Mouse (Mus musculus) v-Abl transformed pro-B cells (cell line): ENCODE results near the gene Hypk.
"Not testable (repeated sequence)": the region's sequence is repeated elsewhere in the genome, so short reads cannot be mapped to it uniquely, and the experiment has no call there.

Experiments used
- in situ Hi-C, 2 experiments: fragments of 400-800 bp; cut with MboI; formaldehyde crosslinking; loops; one replicate each; pipeline ENCODE4 v1.15.1; 2025; ENCODE audit not compliant: unreplicated experiment in 2 of 2

Hypk gene

DNA sequence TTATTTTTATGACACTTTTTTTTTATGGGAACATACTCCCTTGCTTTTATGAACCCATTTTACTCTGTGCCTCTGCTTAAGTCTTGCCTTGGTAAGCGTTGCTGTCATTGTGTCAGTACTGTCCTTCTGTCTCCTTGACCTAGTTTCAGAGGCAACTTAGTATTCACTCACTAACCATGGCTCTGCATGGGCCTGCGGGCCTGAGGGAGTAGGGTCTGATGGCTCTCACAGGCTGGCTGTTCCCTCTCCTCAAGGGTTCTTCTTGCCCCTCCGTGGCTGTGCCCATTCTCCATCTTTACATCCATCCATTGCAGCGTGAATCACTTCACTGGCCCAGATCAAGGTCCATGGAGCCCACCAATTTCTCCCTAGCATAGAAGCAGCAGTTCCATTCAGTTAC lies 6.6 kb upstream of the Hypk start:
- in situ Hi-C loops: loop anchor here in 1 of 2 experiments (5.0 kb wide), 1 partner anchor 34 kb away; the partner anchor contains the start of genes Catsper2 and Pdia3

GRCm38 (mm10) chr2:121447006-121447405 lies 6.1 kb upstream of the Hypk start:
- in situ Hi-C loops: loop anchor here in 1 of 2 experiments (5.0 kb wide), 1 partner anchor 35 kb away; the partner anchor contains the start of genes Catsper2 and Pdia3

DNA sequence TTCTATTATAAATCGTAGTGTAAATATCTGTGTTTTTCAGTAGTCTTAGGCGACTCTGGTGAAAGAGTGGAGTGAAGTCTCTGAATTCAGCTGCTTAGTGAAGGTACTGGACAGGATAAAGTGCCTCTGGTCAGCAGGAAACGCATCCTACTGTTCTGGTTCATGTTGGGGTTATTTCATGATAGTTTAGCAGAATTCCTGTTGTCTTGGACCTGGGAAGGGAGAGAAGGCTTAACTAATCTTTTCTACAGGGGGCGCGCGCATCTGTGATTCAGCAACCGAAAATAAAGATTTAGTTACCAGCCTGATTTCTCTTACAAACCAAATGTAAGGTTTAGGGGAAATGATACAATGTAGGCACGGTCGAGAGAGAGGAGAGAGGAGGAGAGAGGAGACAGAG lies 5.0 kb upstream of the Hypk start:
- in situ Hi-C loops: loop anchor here in 1 of 2 experiments (5.0 kb wide), 1 partner anchor 36 kb away; the partner anchor contains the start of genes Catsper2 and Pdia3

- in situ Hi-C loops: loop anchor here in 1 of 2 experiments (5.0 kb wide), 1 partner anchor 37 kb away; the partner anchor contains the start of genes Catsper2 and Pdia3
Measured at GRCm38 (mm10) chr2:121448739-121449535, 4.2 kb upstream of the Hypk start, which contains the start of gene Serf2. Serf2 (plus strand) TSS chr2:121449195.

DNA sequence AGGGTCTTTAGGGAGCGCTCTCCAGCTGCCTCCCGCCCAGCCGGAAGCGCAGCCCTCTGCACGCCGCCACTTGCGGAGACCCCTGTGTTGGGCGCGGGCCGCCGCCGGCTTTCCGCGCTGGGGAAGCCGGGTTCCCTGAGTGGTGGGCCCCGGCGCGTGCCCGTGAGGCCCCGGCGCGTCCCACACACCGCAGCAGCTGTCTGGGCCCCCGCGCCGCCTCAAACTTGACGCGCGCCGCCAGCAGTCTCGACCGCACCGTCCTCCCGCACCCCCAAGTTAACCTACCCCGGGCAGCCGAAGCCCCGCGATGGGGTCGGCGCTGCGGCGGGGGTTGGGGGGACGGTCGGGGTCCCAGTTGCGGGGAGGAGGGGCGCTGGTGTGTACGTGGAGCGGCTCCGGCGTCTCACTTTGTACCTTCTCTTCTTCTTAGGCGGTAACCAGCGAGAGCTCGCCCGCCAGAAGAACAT lies 3.5 kb upstream of the Hypk start:
- in situ Hi-C loops: loop anchor here in 1 of 2 experiments (5.0 kb wide), 1 partner anchor 37 kb away; the partner anchor contains the start of genes Catsper2 and Pdia3

- in situ Hi-C loops: no loop called here
Measured at GRCm38 (mm10) chr2:121450093-121450492, 3.0 kb upstream of the Hypk start.

GRCm38 (mm10) chr2:121452361-121452760 lies 729 bp upstream of the Hypk start:
- in situ Hi-C loops: no loop called here

- in situ Hi-C loops: no loop called here
Measured at GRCm38 (mm10) chr2:121453917-121454316, 827 bp downstream of the Hypk start.

DNA sequence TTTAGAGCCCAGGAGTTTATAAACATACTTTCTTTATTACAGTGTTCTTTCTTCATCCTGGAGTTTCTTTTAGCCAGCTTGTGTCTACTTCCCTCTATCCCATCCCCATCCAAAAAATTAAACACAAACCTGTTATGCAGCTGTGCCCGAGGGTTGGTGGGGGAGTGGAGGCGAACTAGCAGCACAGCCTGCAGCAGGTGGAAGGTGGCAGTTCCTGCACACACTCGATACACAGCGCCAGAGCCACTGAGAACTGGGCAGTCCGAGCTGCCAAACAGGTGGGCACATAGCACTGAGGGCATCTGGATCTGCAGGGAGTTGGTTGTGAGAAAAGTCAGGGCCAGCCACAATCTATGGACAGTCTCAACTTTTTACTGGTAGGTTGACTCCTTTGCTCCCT lies 2.4 kb downstream of the Hypk start:
- in situ Hi-C loops: no loop called here

DNA sequence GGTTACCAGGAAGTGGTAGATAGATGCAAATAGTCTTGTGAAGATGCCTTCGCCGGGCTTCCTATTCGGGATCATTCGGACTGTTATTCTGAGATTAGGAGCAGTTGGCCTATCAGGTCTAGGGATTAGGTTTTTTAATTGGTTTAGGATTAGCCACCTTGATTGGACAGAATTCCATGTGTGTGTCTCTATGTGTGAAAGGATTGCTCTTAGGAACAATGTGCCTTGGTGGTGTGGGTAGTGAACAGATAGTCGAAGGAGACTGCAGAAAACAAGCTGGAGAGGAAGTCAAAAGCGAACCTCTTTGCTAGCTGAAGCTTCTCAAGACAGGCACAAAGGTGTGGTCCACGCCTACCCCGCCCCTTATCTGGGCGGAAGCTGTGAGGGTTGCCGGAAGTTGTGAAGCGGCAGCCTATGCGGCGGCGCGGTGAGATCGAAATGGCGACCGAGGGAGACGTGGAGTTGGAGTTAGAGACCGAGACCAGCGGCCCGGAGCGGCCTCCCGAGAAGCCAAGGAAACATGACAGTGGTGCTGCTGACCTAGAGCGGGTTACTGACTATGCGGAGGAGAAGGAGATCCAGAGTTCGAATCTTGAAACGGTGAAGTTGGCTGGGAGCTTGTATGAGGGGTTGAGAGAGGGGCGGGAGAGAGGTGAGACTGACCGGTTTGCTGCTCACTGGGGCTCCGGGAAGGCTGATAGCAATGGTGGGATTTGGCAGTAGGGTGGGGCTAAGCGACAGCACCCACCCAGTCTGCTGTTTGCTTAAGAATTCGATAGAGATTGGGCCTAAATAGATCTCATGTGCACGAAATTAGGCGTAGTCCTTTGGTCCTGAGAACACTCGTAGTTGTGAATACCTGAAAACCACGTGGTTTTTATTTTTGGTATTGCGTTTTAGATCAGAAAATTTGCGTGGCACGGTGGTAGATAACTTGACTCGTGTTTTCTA lies 3.9 kb downstream of the Hypk start, which contains the start of gene Serinc4:
Gene Serinc4 (minus strand): TSS at position 90 of the 951 bp plus-strand sequence.
- in situ Hi-C loops: no loop called here

DNA sequence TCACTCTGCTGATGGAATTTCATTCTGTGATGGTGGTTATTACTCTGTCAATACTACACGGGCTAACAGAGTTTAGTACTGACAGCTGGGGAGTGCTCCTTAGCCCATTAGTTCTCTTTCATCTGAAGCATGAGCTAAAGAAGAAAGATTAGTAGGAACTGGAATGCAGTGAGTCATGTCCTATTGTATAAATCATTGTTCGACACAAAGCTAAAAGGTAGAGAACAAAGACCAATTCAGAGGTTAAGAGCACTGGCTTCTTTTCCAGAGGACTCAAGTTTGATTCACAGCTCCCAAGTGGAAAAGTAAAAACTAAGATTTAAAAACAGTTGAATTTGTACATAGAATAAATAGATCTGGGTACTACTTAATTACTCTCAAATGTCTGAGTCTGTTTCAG lies 7.0 kb downstream of the Hypk start:
- in situ Hi-C loops: loop anchor here in 1 of 2 experiments (5.0 kb wide), 1 partner anchor 37 kb away; no protein-coding TSS in a partner anchor

GRCm38 (mm10) chr2:121468982-121469381 lies 15.9 kb downstream of the Hypk start:
- in situ Hi-C loops: not testable (repeated sequence)

GRCm38 (mm10) chr2:121472783-121473182 lies 19.7 kb downstream of the Hypk start:
- in situ Hi-C loops: not testable (repeated sequence)

GRCm38 (mm10) chr2:121473301-121474179 lies 20.4 kb downstream of the Hypk start, which contains the start of gene Mfap1b:
Mfap1b (minus strand) TSS chr2:121474067.
- in situ Hi-C loops: not testable (repeated sequence)

DNA sequence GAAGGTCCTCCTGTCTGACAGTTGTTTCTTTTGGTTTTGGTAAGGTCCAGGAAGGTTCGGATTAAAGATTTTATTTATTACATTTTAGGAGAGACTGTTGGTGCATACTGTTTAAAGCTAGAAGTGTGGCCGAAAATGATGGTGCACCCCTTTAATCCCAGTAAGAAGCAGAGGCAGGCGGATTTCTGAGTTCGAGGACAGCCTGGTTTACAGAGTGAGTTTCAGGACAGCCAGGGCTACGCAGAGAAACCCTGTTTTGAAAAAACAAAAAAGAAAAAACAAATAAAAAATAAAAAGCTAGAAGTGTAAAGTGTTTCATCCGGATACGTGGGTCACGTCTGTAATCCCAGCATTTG lies 21.1 kb downstream of the Hypk start:
- in situ Hi-C loops: no loop called here

- in situ Hi-C loops: not testable (repeated sequence)
Measured at GRCm38 (mm10) chr2:121475306-121475705, 22.2 kb downstream of the Hypk start.

DNA sequence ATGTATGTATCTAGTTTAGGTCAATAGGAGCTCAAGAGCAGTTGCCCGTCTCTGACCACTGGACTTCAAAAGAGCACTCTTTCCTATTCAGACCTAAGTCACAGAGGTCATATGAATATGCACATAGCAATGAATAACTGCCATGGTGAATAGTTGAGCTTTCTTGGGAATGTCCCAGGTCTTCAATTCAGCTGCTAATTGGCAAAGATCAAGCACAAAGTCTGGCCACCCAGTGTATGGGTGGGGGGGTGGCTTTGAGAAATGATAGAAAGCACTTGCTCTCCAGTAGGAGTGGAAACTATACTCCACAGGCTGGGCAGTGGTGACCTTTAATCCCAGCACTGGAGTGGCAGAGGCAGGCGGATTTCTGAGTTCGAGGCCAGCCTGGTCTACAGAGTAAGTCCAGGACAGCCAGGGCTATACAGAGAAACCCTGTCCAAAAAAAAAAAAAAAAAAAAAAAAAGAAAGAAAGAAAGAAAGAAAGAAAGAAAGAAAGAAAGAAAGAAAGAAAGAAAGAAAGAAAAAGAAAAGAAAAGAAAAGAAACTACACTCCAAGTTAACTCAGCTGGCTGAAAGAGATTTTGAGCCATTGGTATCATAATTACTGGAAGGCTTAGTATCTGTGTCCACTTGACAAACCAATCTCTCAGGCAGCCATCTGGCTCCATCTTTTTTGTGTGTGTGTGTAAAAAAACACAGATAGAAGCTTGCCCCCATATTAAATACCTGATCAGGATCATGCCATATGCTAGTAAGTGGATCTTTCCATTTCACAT lies 24.6 kb downstream of the Hypk start:
- in situ Hi-C loops: no loop called here

- in situ Hi-C loops: loop anchor here (5.0 kb wide), 1 partner anchor 73 kb away; no protein-coding TSS in a partner anchor
Measured at GRCm38 (mm10) chr2:121480498-121480897, 27.4 kb downstream of the Hypk start.

DNA sequence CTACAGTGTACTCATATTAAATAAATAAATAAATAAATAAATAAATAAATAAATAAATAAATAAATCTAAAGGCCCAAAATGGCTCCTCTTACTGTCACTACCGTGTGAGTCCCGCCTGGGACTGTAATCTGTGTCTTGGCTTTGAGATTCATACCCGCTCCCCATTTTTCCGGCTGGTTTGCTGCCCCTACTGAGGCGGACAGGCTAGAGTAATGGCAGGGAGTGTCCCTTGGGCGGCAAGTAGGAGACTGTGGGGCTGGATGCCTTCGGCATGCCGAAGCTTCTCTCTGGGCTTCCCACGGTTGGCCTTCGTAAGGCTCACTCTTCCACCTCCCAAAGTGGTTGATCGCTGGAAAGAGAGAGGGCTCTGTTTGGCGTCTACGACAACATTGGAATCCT lies 27.8 kb downstream of the Hypk start:
- in situ Hi-C loops: loop anchor here (5.0 kb wide), 1 partner anchor 74 kb away; no protein-coding TSS in a partner anchor
